Mouse (Mus musculus) ES-CJ7 (cell line): Measurements from ENCODE around the gene Dph1.

Experiments
- DNase-seq: peaks from one replicate; pipeline ENCODE4 v3.0.0; 2011; ENCODE audit warnings: low read depth, low spot score

Dph1 gene

DNA sequence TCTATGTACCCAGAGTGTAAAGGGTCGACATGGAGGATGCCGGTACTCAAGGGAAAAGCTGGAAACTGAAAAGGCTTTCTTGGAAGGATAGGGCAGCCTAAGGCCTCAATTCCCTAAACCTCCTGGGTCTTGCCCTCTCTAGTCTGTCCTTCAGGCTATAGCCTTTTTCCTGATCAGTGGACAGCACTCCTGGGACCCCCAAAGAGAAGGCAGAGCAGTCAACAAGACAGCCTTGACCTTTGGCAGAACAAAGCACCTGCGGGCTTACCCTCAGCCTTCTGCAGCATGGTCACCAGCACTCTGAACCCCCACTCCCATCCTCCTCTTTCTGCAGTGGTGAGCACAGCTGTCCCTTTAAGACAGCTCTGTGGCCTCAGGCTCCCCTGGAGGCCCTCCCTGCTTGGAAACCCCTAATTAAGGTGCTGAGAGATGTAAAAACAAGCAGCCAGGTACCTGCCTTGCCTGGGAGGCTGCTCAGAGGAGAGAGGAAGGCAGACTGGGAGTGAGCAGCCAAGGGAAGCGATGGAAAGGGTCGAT lies at the start of gene Dph1:
TSS of gene Dph1 (minus strand) at position 337 of the 537 bp plus-strand sequence.
- no peak for DNase-seq

GRCm38 (mm10) chr11:75240158-75240934 lies 49.3 kb upstream of the Dph1 start:
- no peak for DNase-seq

GRCm38 (mm10) chr11:75234745-75235144 lies 43.7 kb upstream of the Dph1 start:
- peak; percentile 53 for DNase-seq

DNA sequence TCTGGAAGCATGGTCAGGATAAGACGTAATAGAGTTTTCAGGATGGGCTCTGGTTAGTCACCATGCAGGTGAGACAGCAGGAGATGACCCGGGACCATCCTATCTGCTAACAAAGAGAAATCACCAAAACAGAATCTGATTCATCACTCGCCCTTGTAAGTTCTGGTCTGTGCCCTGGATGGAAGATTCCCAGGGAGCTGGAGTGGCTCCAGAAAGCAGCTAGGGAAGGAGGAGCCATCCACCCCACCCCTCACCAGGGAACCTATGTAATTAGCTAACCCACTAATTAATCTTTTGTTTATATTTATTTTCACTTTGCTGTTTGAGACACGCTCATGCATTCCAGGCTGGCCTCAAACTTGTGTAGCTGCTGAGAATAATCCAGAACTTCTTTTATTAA lies 41.4 kb upstream of the Dph1 start:
- no peak for DNase-seq

GRCm38 (mm10) chr11:75231756-75232155 lies 40.7 kb upstream of the Dph1 start:
- DNase-seq: peak; percentile 91

DNA sequence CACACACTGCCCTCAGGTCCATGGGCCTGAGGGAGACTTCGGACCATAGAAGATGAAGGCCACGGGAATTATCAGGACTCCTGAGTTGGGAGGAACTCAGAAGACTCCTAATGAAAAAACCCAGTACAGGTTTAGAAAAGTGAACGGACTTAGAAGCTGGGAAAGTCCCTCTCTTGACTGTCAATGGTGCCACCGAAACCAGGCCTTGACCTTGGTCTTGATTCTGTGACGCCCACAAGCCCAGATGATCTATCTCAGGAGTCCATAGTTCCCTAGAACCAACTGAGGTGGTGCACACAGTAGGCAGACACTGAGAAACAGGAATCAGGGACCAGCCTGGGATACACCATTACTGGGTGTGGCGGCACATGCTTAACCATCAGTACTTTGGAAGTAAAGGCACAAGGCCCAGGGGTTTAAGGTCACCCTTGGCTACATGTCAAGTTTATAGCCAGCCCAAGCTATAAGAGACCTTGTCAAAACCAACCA lies 39.3 kb upstream of the Dph1 start:
- DNase-seq: no peak

GRCm38 (mm10) chr11:75229289-75229688 lies 38.2 kb upstream of the Dph1 start:
- DNase-seq: no peak

DNA sequence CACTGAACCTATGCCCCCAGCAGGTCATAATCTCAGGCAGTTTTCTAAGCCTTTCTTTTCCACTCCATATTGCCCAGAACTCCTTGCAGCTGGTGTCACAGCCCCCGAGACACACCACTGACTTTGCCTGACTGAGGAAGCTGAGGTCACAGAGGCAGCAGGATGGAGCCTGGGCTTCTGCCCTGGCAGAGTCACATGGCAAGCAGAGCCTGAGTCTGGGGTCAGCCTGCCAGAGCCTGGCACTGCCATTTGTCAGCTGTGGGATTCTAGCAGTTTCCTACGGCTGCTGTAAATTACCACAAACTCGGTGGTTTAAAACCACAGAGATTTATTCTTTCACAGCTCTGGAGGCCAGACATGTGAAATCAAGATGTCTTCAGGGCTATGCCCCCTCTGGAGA lies 36.6 kb upstream of the Dph1 start:
- no peak for DNase-seq

GRCm38 (mm10) chr11:75224835-75225234 lies 33.8 kb upstream of the Dph1 start:
- peak; percentile 44 for DNase-seq

DNA sequence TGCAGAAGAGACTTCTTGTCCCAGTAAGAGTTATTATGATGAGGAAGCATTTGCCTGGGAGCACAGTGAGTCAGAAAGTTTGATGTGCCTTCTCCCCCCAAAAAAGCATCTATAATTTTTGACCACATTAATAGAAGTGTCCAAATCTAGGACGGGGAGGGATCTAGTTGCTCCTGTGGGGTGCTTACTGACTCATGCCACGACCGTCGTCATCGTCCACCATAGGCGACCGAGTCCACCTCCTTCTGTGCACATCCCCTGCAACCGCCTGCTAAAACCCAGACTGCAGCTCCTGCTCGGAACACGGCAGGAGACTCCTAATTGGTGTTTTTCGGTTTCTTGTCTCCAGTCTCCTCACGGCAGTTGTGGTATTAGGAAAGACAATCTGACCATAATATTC lies 33.0 kb upstream of the Dph1 start:
- no peak for DNase-seq

DNA sequence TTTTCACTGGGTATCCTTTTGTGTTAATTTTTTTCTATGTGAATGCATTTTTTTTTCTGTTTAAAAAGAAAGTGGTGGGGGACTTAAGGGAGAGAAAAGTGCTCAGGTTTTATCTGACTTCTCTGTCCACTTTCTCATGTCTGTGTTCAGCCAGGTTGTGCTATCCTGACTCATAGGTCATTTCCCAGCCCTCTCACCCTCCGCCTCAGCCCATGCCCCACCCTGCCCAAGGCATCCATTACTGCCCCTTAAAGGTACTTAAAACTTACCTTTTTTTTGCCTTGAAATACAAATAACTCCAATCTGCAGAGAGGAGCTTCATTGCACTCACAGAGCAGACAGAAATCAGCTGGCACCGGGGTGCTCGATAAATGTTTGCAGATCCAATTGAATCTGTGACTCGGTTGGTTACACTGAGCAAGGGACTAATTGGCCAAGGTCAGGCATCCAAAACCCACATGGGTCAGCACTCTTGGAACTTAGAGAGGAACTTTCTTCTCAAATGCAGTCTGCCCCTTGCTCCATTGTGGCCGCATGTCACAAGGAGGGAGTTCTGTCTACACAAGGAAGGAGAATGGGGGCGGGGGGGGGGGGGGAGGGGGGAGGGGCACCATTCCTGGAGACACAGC lies 29.6 kb upstream of the Dph1 start:
- no peak for DNase-seq

DNA sequence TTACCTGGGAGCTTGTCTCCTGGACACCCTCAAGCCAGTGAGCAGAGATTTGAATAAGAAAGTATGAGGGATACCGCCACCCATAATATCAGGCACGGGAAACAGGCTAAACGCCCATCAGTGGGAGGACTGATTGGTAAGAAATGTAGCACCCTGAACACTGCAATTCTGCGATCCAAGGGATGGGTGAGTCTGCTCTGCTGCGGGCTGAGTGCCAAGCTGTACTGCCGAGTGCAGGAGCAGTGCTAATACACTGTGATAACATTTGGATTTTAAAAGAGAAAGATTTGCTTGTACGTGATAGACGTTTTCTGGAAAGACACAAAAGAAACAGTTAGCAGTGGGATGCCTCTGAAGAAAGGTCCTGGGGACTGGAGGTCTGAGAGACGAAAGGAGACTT lies 29.1 kb upstream of the Dph1 start:
- DNase-seq: no peak

DNA sequence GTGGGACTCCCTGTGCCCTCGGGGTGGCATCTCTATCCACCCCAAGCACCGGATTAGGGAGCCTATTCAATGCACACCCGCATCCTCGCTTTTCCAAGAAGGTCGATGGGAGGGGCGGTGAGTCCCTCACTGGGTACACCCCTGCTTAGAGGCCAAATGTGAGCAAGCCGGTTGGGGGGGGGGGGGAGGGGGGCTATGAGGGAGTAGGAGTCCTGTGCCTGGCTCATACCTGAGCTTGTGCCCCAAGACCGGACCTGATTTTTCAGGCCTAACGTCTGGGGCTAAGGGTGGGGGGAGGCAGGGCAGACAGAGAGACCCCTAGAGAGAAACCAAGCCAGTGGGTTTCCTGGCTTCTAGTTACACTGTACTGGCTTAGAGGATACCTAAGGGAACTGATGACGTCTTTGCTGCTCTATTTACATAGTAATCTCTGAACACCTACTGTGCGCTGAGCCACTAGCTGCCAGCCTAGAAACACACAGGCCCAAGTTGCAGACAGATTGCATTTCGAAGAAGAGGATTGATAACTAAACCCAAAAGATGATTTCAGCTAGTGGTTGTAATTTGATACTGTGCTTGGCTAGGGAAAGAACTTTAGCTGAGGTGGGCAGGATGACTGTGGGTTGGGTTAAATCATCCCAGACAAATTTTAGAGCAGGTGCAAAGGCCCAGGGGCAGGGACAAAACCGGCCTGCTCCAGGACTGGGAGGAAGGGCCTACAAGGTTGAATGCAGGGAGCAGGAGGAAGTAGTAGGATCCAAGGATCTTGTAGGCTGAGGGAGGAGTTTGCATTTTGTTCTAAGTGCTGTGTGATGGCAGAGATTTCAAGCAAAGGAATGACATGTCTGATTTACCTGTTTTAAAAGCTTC lies 23.3 kb upstream of the Dph1 start:
- peak; percentile 59 for DNase-seq

DNA sequence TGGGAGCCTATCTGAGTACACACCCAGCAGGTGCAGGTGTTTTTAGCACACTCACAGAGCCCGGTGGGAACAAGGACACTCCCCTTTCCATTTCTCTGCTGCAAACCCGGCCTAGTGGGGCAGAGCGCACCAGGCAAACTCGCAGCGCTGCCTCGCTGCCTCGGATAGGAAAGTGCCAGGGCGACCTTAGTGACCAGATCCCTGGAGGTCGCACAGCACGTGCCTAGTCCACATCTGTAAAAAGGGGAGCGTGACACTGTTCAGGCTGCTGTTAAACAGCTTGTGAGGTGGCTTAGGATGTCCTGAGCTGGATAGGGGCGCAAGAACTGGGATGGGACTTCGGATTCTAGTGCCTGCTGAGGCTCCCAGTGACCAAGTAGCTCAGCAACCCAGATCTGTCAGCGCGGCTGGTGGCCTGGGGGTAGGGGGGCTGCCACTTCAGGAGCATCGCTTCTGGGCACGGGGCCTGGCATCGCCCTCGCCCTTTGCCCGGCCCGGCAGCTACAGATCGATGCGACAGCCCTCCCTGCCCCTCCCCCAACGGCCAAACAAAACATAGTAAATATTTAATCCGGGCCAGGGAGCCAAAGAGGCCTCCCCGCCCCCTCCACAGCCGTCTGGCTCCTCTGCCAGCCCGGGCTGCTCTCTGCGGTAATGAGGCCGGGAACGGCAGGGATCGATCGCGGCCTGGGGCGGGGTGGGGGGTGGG lies 22.5 kb upstream of the Dph1 start:
- DNase-seq: peak; percentile 28

- DNase-seq: no peak
Measured at GRCm38 (mm10) chr11:75212876-75213275, 21.8 kb upstream of the Dph1 start.

GRCm38 (mm10) chr11:75212031-75212667 lies 21.1 kb upstream of the Dph1 start:
- DNase-seq: no peak

DNA sequence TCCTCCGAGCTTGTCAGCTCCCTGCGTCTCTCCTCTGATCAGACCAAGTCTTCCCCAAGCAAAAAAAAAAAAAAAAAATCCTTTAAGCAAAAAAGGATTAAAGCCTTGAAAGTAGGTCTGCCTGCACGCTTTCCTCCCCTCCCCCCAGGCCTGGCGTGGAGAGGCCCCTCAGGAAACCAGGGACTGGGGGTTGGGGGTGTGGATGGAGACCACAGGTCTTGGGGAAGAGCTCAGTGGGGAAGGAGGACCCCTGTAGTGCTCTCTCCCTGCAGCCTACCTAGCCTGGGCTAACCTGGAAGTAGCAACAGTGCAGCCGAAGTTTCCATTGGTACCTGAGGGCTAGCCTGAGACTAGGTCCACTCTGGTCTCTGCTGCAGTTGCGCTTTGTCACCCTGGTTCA lies 19.7 kb upstream of the Dph1 start:
- no peak for DNase-seq

DNA sequence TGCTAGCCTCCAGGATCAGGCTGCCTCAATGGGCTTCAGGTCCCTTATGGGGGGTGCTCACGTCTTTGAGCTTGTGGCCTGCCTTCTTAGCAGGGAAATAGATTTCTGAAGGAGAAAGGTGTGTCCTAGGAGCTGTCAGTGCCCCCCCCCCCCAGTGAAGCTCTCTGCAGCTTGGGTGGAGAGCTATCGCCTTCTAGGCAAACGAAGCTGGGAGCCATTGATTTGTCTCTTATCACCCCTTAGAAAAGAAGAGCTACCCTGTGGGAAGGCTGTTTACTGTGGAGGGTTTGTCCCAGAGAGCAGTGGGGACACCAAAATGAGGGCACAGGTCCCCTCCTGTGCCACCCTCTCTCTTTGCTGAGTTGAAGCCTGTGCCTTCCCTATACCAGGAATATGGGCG lies 19.1 kb upstream of the Dph1 start:
- DNase-seq: no peak

DNA sequence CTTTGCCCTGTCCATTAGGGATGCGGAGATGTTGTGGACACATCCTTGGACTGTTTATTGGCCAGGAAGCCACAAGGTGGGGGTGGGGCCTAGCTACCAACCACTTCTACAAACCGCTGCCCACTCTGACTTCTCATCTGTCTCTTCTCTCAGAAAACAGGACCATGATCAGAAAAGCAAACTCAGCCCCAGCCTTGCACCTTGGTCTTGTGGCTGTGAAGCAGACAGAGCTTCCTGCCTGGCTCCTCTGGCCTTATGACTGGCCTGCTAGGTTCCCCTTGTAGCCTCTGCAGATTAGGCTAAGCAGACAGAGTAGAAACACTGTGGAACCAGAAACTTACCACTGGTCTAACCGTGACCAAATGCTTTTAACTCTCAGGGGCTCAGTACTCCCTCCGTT lies 18.3 kb upstream of the Dph1 start:
- DNase-seq: no peak

DNA sequence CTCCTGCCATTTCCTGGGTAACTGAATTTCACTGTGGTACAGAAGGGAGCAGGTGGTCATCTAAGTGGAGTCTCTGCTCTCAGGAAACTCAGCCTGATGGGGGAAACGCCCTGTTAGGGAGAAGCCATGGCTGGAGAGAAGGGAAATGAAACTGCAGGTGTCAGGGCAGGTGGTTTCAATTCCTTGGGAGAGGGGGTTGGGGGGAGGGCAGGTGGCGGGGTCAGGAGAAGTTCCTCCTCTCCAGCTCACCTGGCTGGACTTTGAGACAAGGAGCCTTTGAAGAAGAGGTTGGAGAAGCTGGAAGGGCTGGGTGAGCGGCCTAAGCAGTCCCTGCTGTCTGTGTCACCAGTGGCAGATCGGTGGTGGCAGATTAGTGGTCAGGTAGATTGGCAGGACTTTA lies 15.3 kb upstream of the Dph1 start:
- DNase-seq: no peak

- DNase-seq: no peak
Measured at GRCm38 (mm10) chr11:75204472-75204871, 13.4 kb upstream of the Dph1 start.
